Mouse (Mus musculus): ENCODE data around the gene Cenpj.

- TF ChIP-seq EP300 (IDR thresholded peaks at IDR 0.05) (no peak), CTCF (IDR thresholded peaks at IDR 0.05) (no peak)
Observed at GRCm38 (mm10) chr14:56572546-56572945, 2.7 kb downstream of the Cenpj start.

Measured in lung, postnatal 0 days (tissue).